Mouse (Mus musculus) hematopoietic multipotent progenitor cell, adult 10-12 weeks (in vitro differentiated cells): ENCODE data around the gene Trir. TPM values are rescaled to one million over a fixed set of nuclear protein-coding genes. Genes with fewer than 3 reads are reported as not detected.

Experiments
- polyA plus RNA-seq: library from polyadenylated mRNA; stranded (reverse); fragments of >175 nt; gene quantifications from 2 replicates; pipeline ENCODE4 v1.2.3, GENCODE M21; 2012; ENCODE audit warnings: low replicate concordance

Gene Trir
- polyA plus RNA-seq, result 260 and 442 TPM in 2 replicates

DNA sequence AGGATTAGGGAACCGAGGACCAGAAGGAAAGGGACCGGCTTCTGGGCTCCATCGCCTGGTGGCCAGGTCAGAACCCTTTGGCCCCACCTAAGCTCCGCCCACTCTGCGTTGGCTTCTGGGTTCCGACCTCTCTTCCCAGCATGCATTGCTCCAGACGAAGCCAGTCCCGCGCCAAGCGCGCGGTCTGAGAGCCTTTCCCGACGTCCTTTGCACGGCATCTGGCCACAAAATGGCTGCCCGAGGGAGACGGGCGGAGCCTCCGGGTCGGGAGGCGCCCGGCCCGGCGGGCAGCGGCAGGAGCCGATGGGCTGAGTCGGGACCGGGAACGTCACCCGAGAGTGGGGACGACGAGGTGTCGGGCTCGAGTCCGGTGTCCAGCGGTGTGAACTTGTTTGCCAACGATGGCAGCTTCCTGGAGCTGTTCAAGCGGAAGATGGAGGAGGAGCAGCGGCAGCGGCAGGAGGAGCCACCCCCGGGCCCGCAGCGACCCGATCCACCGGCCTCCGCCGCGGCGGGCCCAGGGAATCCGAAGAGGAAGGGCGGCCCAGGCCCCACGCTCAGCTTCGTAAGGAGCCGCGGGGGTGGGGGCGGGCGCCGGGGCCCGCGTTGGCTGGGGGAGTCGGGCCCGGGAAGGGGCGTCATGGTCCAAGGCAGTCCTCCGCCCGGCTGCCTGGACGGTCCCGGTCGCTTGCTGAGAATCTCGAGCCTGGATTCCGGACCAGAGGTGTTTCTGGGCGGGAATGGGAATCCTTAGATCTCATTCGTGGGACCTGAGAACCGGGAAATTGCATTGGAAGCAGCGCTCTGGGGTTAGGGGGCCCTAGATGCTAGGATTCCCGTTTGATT is at the start of gene Trir:
Trir (plus strand) TSS at position 154 of the 846 bp plus-strand sequence.

DNA sequence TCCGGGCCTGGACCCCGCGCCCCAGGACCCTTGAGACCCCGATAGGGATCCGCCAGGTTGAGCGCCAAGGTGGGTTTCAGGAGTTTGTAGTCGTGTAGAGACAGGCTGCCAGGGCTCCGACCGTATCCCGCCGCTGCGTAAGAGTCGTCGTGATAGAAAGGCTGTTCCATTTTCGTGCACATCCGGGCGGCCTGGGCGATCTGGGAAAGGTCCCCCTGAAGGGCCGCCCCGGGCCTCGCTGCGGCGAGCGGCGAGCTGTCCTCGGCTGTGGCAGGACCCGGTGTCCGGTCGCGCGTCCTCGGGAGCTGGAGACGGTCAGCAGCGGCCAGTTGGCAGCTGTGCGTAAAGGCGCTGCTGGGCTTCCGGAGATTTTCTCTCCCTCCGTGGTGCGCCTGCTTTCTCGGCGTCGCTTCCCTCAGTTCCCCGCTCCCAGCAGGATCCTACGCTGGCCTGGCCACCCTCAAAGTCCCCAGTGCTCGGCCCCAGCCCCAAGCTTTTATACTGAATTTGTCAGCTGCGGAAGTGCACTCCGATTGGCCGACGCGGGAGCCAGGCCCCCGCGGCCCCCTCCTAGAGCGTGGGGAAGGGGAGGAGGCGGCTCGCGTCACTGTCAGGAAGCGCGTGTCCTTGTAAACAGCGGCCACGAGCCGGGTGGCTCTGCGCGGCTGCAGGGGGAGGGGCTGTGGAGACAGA is 48.2 kb upstream of the Trir start, which contains the start of gene Junb:
Junb (minus strand) TSS at position 471 of the 693 bp plus-strand sequence.

DNA sequence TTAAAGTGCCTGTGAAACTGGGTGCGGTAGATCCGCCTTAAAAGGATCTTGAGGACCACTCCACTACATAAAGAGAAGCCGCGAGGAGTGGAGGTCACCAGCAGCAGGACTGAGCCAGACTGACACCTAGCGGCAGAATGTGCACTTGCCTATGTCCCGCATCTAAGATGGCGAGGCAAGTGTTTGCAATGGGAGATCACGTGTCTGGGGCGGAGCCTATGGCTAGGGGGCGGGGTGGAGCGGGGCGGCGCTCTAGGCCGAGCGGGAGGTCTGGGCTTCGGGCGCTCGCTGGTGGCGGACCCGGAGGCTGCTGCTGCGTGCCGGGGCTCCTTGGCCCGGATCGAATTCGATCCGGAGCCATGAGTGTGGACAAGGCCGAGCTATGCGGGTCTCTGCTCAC is 36.3 kb upstream of the Trir start, which contains the start of gene Hook2:
Hook2 (plus strand) TSS at position 255 of the 400 bp plus-strand sequence.

DNA sequence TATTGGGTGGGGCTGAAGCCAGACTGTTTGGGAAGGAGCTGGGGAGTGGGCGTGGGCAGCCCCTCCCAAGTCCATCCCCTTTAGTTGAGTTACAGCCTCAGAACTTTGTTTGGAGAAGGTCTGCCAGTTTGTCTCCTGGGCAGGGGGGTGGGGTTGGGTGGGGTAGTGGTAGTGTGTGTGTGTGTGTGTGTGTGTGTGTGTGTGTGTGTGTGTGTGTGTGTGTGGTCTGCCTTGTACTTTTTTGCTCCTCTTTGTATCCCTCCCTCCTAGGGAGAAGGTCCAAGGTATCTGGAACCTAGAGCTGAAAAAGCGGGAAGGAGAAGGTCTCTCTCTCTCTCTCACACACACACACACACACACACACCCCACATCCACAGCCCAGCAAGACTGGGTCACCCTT is 12.2 kb upstream of the Trir start, which contains the start of gene Best2:
Best2 (minus strand) TSS at position 101 of the 400 bp plus-strand sequence.

DNA sequence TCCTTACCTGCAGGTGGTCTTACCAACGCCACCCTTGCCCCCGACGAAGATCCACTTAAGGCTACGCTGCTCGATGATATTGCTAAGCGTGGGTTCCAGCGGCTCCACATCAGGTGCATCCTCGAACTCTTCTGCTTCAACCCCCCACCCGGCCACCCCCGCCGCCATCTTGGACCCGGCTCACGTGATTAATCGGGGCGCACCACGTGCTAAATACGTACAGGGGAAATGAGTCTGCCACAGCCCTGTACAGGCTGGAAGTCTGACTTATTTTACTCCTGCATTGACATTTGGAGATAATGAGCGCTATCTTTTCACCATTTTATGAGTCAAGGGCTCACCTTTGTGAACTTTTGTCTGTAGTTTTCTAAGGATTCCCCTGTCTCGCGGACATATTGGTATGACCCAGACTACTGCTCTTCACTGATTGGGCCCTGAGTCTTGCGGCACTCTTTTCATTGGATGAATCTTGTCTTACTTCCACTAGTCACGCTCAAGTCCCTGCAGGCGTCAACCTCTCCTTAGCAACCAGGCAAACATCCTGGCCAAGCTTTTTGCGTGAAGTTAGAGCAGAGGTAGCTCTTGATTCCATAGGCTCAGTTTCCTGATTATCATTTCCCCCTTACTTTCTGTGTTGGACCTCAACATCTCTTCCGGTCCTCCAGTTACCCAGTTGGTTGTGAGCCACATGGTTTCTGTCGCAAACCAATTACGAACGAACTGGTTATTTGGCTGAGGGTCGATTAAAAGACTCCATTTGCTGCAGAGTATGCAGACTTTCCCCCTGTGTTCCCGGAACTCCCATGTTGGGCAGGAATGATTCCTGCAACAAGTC is 1.3 kb upstream of the Trir start, which contains the start of gene Asna1:
Asna1 (minus strand) TSS at position 184 of the 835 bp plus-strand sequence.

DNA sequence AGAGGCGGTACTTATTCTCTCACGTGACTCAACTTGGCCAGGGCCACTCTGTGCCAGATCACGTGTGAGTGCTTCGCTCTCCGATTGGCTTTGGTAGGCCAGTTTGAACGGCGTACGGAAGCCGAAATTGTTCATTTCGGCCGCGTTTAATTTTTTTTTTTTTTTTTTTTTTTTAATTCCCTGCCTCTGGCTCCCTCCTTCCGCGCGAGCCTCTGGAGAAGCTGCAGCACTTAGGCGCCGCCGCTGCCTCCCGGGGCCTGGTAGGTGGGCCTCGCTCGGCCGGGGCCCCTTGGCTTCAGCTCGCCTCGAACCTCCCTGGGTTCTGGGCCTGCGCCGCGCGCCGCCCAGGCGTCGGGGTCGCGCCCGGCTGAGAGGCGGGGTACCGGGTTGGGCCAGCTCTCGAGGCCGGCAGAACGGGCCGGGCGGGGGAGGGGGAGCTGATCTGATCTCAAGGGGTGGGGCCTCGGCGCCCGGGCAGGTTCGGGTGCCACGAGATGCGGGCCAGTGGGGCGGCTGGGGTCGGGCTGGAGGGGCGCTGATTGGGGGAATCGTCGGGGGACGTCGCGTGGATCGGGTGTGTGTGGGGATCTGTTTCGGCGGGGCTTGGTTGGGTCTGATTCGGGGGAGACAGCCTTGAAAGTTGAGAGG is 10.2 kb downstream of the Trir start, which contains the start of gene Tnpo2:
Tnpo2 (plus strand) TSS at position 198 of the 648 bp plus-strand sequence.

DNA sequence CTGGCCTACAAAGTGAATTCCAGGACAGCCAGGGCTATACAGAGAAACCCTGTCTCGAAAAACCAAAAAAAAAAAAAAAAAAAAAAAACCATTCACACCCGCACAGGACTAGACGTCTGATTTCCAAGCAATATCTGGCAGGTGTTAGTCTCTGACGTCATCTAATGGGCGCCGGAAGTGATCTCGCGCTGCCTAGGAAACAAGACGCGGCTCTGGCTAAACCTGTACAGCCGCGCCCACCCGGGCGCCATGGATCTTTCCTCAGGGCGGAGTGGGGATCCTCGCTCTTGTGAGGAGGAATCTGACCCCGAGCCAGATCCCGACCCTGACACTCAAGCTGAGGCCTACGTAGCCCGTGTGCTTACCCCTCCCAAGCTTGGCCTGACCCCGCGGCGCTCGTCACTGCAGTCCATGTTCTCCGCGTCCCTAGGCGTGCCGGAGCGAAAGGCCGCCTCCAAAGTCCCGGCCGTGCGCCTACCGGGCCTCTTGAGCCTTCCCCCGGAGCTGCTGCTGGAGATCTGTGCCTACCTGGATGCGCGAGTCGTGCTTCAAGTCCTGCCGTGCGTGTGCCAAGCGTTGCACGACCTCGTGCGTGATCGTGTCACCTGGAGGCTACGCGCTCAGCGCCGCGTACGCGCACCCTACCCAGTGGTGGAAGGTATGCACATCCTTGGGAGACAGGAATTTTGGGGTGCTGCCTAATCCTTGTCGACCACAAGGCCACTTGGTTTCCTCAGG is 33.4 kb downstream of the Trir start, which contains the start of gene Fbxw9:
Fbxw9 (plus strand) TSS at position 177 of the 738 bp plus-strand sequence.

DNA sequence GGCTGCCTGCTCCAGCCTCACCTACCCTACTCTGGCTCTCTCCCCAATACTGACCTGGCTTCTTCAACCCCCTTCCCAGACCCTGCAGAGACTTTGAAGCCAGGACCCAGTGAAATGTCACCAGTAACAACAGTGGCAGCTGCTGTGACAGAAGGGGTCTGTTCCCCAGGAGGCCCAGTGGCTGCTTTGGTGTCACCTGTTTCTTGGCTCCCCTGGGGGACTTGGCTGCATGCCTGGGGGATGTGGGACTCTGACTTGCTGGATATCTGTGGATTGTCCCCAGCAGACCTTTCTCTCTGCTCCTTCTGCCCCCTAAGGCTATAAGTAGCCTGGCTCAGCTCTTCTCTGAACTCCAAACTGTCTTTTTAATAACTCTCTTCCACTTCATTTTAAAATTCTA is 41.4 kb downstream of the Trir start, which contains the start of gene Gm5741:
Gm5741 (minus strand) TSS at position 1 of the 400 bp plus-strand sequence.

DNA sequence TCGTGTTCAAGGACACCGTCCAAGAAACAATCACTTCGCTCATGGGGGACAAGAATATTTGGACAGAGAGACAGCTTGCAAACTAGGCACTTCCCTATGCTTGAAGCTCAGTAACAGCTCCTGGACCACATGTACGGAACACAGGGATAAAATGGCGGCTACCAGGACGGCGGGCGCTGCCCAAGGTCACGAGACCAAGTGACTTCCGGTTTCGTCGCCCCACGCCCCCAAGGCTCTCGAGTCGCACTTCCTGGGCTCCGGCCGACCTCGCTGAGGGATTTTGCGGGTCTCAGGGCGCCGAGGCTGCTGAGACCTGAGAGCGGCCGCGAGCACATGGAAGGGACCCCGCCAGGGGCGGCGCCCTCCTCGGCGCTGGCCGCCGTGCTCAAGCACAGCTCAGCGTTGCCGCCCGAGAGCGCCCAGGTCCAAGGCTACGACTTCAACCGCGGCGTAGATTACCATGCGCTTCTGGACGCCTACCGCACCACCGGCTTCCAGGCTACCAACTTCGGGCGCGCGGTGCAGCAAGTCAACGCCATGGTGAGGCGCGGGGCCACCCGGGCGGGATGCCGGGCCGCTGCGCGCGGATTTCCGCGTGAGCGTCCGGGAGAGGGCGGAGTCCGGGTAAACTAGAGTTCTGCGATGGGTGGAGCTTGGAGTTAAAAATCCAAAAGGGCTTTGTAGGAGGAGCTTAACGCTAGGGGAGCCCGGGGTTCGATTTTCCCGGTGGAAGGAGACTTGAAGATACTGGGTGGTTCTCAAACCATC is 45.1 kb downstream of the Trir start, which contains the start of gene Dhps:
Dhps (plus strand) TSS at position 244 of the 768 bp plus-strand sequence.

Other genes with a start within 250 kb of the Trir start
- 27.0 and 31.4 TPM in 2 replicates for gene Nfix, start 226.5 kb upstream of the Trir start, polyA plus RNA-seq
- gene Dand5, start 204.0 kb upstream of the Trir start, polyA plus RNA-seq, result 1.8 and 2.7 TPM in 2 replicates
- 27.9 and 40.8 TPM in 2 replicates for gene Gadd45gip1, start 195.3 kb upstream of the Trir start, polyA plus RNA-seq
- gene Rad23a, start 186.2 kb upstream of the Trir start, polyA plus RNA-seq, result 457 and 479 TPM in 2 replicates
- 286 and 333 TPM in 2 replicates for gene Calr, start 179.9 kb upstream of the Trir start, polyA plus RNA-seq
- gene Farsa, start 169.8 kb upstream of the Trir start, polyA plus RNA-seq, result 28.3 and 50.1 TPM in 2 replicates
- 12.7 and 13.2 TPM in 2 replicates for gene Syce2, start 154.7 kb upstream of the Trir start, polyA plus RNA-seq
- 22.8 and 49.5 TPM in 2 replicates for gene Gcdh, start 132.9 kb upstream of the Trir start, polyA plus RNA-seq
- gene Klf1, start 124.9 kb upstream of the Trir start, polyA plus RNA-seq, result 15.8 and 107 TPM in 2 replicates
- 13.7 and 72.9 TPM in 2 replicates for gene Dnase2a, start 118.3 kb upstream of the Trir start, polyA plus RNA-seq
- 1.4 and 2.3 TPM in 2 replicates for gene Mast1, start 89.5 kb upstream of the Trir start, polyA plus RNA-seq
- not detected in 2 replicates for gene Rtbdn, start 79.8 kb upstream of the Trir start, polyA plus RNA-seq
- gene Gm49661, start 57.4 kb upstream of the Trir start, polyA plus RNA-seq, result not detected in 2 replicates
- gene Prdx2, start 57.2 kb upstream of the Trir start, polyA plus RNA-seq, result 10.7 and 94.5 TPM in 2 replicates
- 196 and 282 TPM in 2 replicates for gene Rnaseh2a, start 57.1 kb upstream of the Trir start, polyA plus RNA-seq
- 324 and 1,538 TPM in 2 replicates for gene Junb, start 48.1 kb upstream of the Trir start, polyA plus RNA-seq
- 6.5 and 8.4 TPM in 2 replicates for gene Hook2, start 36.2 kb upstream of the Trir start, polyA plus RNA-seq
- gene Best2, start 12.3 kb upstream of the Trir start, polyA plus RNA-seq, result not detected in 2 replicates
- 55.1 and 111 TPM in 2 replicates for gene Asna1, start 1.5 kb upstream of the Trir start, polyA plus RNA-seq
- 9.5 and 12.9 TPM in 2 replicates for gene Tnpo2, start 10.1 kb downstream of the Trir start, polyA plus RNA-seq
- 20.6 and 23.5 TPM in 2 replicates for gene Fbxw9, start 33.2 kb downstream of the Trir start, polyA plus RNA-seq
- 1.1 TPM in 1 of 2 replicates, not detected in the other for gene Gm5741, start 41.2 kb downstream of the Trir start, polyA plus RNA-seq
- 31.6 and 110 TPM in 2 replicates for gene Dhps, start 44.9 kb downstream of the Trir start, polyA plus RNA-seq
- 5.6 and 16.3 TPM in 2 replicates for gene Wdr83os, start 53.9 kb downstream of the Trir start, polyA plus RNA-seq
- 8.9 and 19.5 TPM in 2 replicates for gene Wdr83, start 54.5 kb downstream of the Trir start, polyA plus RNA-seq
- gene Man2b1, start 56.4 kb downstream of the Trir start, polyA plus RNA-seq, result 27.4 and 79.7 TPM in 2 replicates
- not detected in 2 replicates for gene Zfp791, start 96.3 kb downstream of the Trir start, polyA plus RNA-seq
- gene Cks1brt, start 125.1 kb downstream of the Trir start, polyA plus RNA-seq, result not detected in 2 replicates
- not detected in 2 replicates for gene Olfr371, start 199.2 kb downstream of the Trir start, polyA plus RNA-seq